Mouse (Mus musculus) stomach, embryonic 16.5 days (tissue): Measurements from ENCODE around the gene Mrrf. TPM values are rescaled to one million over a fixed set of nuclear protein-coding genes. Genes with fewer than 3 reads are reported as not detected.
A peak's percentile ranks its signal among the peaks of the same experiment; 100 is the strongest.

Experiments used
- ATAC-seq: fragments of 200-750 bp; cut with Nextera tagmentation; 2 replicates; pipeline ENCODE4 v1.8.0; 2017; ENCODE audit warnings: moderate number of reproducible peaks, moderate TSS enrichment; ENCODE audit not compliant: insufficient read depth, low FRiP score
- H3K27ac ChIP-seq: fragments of 300-500 bp; sonication (generic); 2 replicates; pipeline ENCODE4 v1.5.1; 2014; ENCODE audit warnings: low read length
- H3K27me3 ChIP-seq: fragments of 300-500 bp; sonication (generic); 2 replicates; pipeline ENCODE4 v1.6.1; 2014; ENCODE audit warnings: low read length, control low read depth, mixed read lengths; ENCODE audit not compliant: control insufficient read depth, insufficient read depth
- H3K36me3 ChIP-seq: fragments of 300-500 bp; sonication (generic); 2 replicates; pipeline ENCODE4 v1.6.1; 2014; ENCODE audit warnings: low read length; ENCODE audit not compliant: control insufficient read depth, insufficient read depth
- H3K4me1 ChIP-seq: fragments of 300-500 bp; sonication (generic); 2 replicates; pipeline ENCODE4 v1.6.1; 2014; ENCODE audit warnings: low read length, control low read depth, mixed read lengths; ENCODE audit not compliant: control insufficient read depth, insufficient read depth
- H3K4me2 ChIP-seq: fragments of 300-500 bp; sonication (generic); 2 replicates; pipeline ENCODE4 v1.6.1; 2014; ENCODE audit warnings: low read depth, low read length, mixed read lengths
- H3K4me3 ChIP-seq: fragments of 300-500 bp; sonication (generic); replicated peaks from 2 replicates; pipeline ENCODE4 v1.5.1; 2014; ENCODE audit warnings: mild to moderate bottlenecking, low read length
- H3K9ac ChIP-seq: fragments of 300-500 bp; sonication (generic); 2 replicates; pipeline ENCODE4 v1.6.1; 2014; ENCODE audit warnings: low read length
- H3K9me3 ChIP-seq: fragments of 300-500 bp; sonication (generic); replicated peaks from 2 replicates; pipeline ENCODE4 v1.6.1; 2016; ENCODE audit warnings: low read length, control low read depth; ENCODE audit not compliant: control insufficient read depth
- WGBS: fragments of 180-500 bp; shearing (Covaris S2); extraction: QIAGEN DNeasy Blood & Tissue Kit; methylation state at CpG from one replicate; pipeline ENCODE4 v1.1.7; 2014; 5-methylcytosine and 5-hydroxymethylcytosine counted together
- polyA plus RNA-seq: library from polyadenylated mRNA; unstranded; fragments of >200 nt; fragmentation: Nextera tagmentation; extraction: Ambion mirVana; gene quantifications from 2 replicates; pipeline ENCODE4 v1.2.1, GENCODE M21; 2015

Gene Mrrf
- polyA plus RNA-seq, 1 experiment from 2014 or later, result 32.9 TPM

- no peak overlapping the region for H3K4me3 ChIP-seq
- no peak overlapping the region for H3K4me2 ChIP-seq
- H3K27ac ChIP-seq, result no peak overlapping the region
- H3K27me3 ChIP-seq, result peaks cover 98% of the 10 kb centered on the region
- no peak overlapping the region for H3K9ac ChIP-seq
- 12% methylated on average over 6 of the region's 6 CpGs for WGBS
- peaks cover 25% of the 10 kb centered on the region for H3K4me1 ChIP-seq
- no peaks in the 10 kb centered on the region for H3K36me3 ChIP-seq
- no peak for ATAC-seq
- H3K9me3 ChIP-seq, result no peaks in the 10 kb centered on the region
Observed at GRCm38 (mm10) chr2:36099739-36100138, 36.5 kb upstream of the Mrrf start.

GRCm38 (mm10) chr2:36101866-36102558, 34.2 kb upstream of the Mrrf start:
- H3K4me1 ChIP-seq, result peaks cover 36% of the 10 kb centered on the region
- no peak overlapping the region for H3K27ac ChIP-seq
- H3K9me3 ChIP-seq, result no peaks in the 10 kb centered on the region
- WGBS, result 6% methylated on average over 28 of the region's 28 CpGs
- peak overlapping the region; percentile 16 for H3K4me3 ChIP-seq
- H3K9ac ChIP-seq, result no peak overlapping the region
- no peak for ATAC-seq
- H3K4me2 ChIP-seq, result peak overlapping the region; percentile 79
- peaks cover 98% of the 10 kb centered on the region for H3K27me3 ChIP-seq
- no peaks in the 10 kb centered on the region for H3K36me3 ChIP-seq

GRCm38 (mm10) chr2:36102559-36102946, 33.6 kb upstream of the Mrrf start:
- Histone ChIP-seq H3K36me3 (no peaks in the 10 kb centered on the region), H3K9ac (no peak overlapping the region), H3K4me1 (peaks cover 36% of the 10 kb centered on the region), H3K9me3 (no peaks in the 10 kb centered on the region), H3K27ac (no peak overlapping the region), H3K4me3 (peak overlapping the region; percentile 16), H3K4me2 (peak overlapping the region; percentile 79), H3K27me3 (peaks cover 97% of the 10 kb centered on the region)
- no peak; the same call in 1 of the 2 replicates for ATAC-seq
- WGBS, result 2% methylated on average over 21 of the region's 21 CpGs

GRCm38 (mm10) chr2:36103069-36103554, 33.1 kb upstream of the Mrrf start:
- WGBS, result 5% methylated on average over 21 of the region's 21 CpGs

GRCm38 (mm10) chr2:36103555-36104367, 32.4 kb upstream of the Mrrf start:
- peak overlapping the region; percentile 50 for H3K4me3 ChIP-seq
- ATAC-seq, result no peak
- H3K27ac ChIP-seq, result no peak overlapping the region
- no peak overlapping the region for H3K9ac ChIP-seq
- peaks cover 93% of the 10 kb centered on the region for H3K27me3 ChIP-seq
- WGBS, result 3% methylated on average over 38 of the region's 38 CpGs
- H3K36me3 ChIP-seq, result no peaks in the 10 kb centered on the region
- no peaks in the 10 kb centered on the region for H3K9me3 ChIP-seq
- H3K4me1 ChIP-seq, result peaks cover 36% of the 10 kb centered on the region
- peak overlapping the region; percentile 79 for H3K4me2 ChIP-seq

More at GRCm38 (mm10) chr2:36103069-36103554, 33.1 kb upstream of the Mrrf start:
- Histone ChIP-seq H3K27me3 (peaks cover 98% of the 10 kb centered on the region), H3K9ac (no peak overlapping the region), H3K4me2 (peak overlapping the region; percentile 79), H3K36me3 (no peaks in the 10 kb centered on the region), H3K4me1 (peaks cover 36% of the 10 kb centered on the region), H3K27ac (no peak overlapping the region), H3K4me3 (peak overlapping the region; percentile 50), H3K9me3 (no peaks in the 10 kb centered on the region)
- no peak for ATAC-seq

GRCm38 (mm10) chr2:36104436-36104955, 31.7 kb upstream of the Mrrf start:
- no peaks in the 10 kb centered on the region for H3K36me3 ChIP-seq

GRCm38 (mm10) chr2:36104956-36105741, 31.0 kb upstream of the Mrrf start, which contains the start of gene Lhx6:
Lhx6 (minus strand) TSS chr2:36105408.
- Histone ChIP-seq H3K27me3 (peaks cover 84% of the 10 kb centered on the region), H3K27ac (no peak within 1 kb of the TSS; the same call in 1 of the 2 replicates), H3K4me1 (peaks cover 36% of the 10 kb centered on the region), H3K4me3 (peak within 1 kb of the TSS; percentile 50), H3K36me3 (no peaks in the 10 kb centered on the region), H3K4me2 (peak within 1 kb of the TSS; percentile 79), H3K9me3 (no peaks in the 10 kb centered on the region), H3K9ac (peak within 1 kb of the TSS; percentile 66)
- ATAC-seq, result no peak
- WGBS, result 1% methylated on average over 56 of the region's 58 CpGs

More at GRCm38 (mm10) chr2:36104436-36104955, 31.7 kb upstream of the Mrrf start:
- H3K4me2 ChIP-seq, result peak overlapping the region; percentile 79
- no peak overlapping the region; the same call in 1 of the 2 replicates for H3K27ac ChIP-seq
- peak overlapping the region; percentile 39; the same call in 1 of the 2 replicates for H3K9ac ChIP-seq
- H3K4me1 ChIP-seq, result peaks cover 36% of the 10 kb centered on the region
- H3K9me3 ChIP-seq, result no peaks in the 10 kb centered on the region
- WGBS, result 1% methylated on average over 32 of the region's 32 CpGs
- ATAC-seq, result no peak
- peaks cover 90% of the 10 kb centered on the region for H3K27me3 ChIP-seq
- peak overlapping the region; percentile 50 for H3K4me3 ChIP-seq

- Histone ChIP-seq H3K4me2 (no peak overlapping the region), H3K27me3 (peaks cover 58% of the 10 kb centered on the region), H3K9ac (no peak overlapping the region), H3K9me3 (no peaks in the 10 kb centered on the region), H3K27ac (no peak overlapping the region), H3K36me3 (no peaks in the 10 kb centered on the region), H3K4me1 (peaks cover 16% of the 10 kb centered on the region), H3K4me3 (no peak overlapping the region)
- 6% methylated on average over 7 of the region's 7 CpGs for WGBS
- no peak for ATAC-seq
Observed at GRCm38 (mm10) chr2:36108615-36109014, 27.6 kb upstream of the Mrrf start.
